Mouse (Mus musculus) spleen, adult 2 months (tissue): Measurements from ENCODE around the gene Lrrc8e. TPM values are rescaled to one million over a fixed set of nuclear protein-coding genes. Genes with fewer than 3 reads are reported as not detected.

ENCODE experiments used
- DNase-seq, 2 experiments: peaks; one replicate each; pipeline versions ENCODE4 v3.0.0 to v3.0.0-alpha.2; 2012 to 2021; ENCODE audit warnings: low spot score in 2 of 2, low read depth in 1 of 2
- H3K27ac ChIP-seq: fragments of 200-500 bp; 2 replicates; pipeline ENCODE4 v1.5.1; 2012; ENCODE audit warnings: low read length, inconsistent platforms; ENCODE audit not compliant: insufficient read depth
- H3K27me3 ChIP-seq: fragments of 200-500 bp; 2 replicates; pipeline ENCODE4 v1.6.1; 2012; ENCODE audit warnings: mild to moderate bottlenecking, moderate library complexity, low read length, inconsistent platforms; ENCODE audit not compliant: control insufficient read depth, insufficient read depth
- H3K36me3 ChIP-seq: fragments of 200-500 bp; 2 replicates; pipeline ENCODE4 v1.6.1; 2012; ENCODE audit warnings: mild to moderate bottlenecking, low read length, inconsistent platforms; ENCODE audit not compliant: control insufficient read depth, insufficient read depth
- H3K4me1 ChIP-seq: fragments of 200-500 bp; 2 replicates; pipeline ENCODE4 v1.6.1; 2011; ENCODE audit warnings: inconsistent platforms; ENCODE audit not compliant: control insufficient read depth, insufficient read depth, insufficient read length
- H3K4me3 ChIP-seq: fragments of 200-500 bp; 2 replicates; pipeline ENCODE4 v1.5.1; 2011; ENCODE audit warnings: mild to moderate bottlenecking, inconsistent platforms; ENCODE audit not compliant: insufficient read depth, insufficient read length; ENCODE audit errors: extremely low read depth
- CTCF ChIP-seq: fragments of 200-500 bp; IDR thresholded peaks from 2 replicates; pipeline ENCODE4 v1.5.1; 2011; ENCODE audit warnings: mild to moderate bottlenecking, inconsistent platforms; ENCODE audit not compliant: insufficient read depth, insufficient read length, insufficient replicate concordance; ENCODE audit errors: extremely low read depth
- POLR2A ChIP-seq: fragments of 200-500 bp; IDR thresholded peaks from 2 replicates; pipeline ENCODE4 v1.6.1; 2011; ENCODE audit warnings: low read depth, low read length, inconsistent platforms
- WGBS: fragments of 180-500 bp; shearing (Covaris S2); methylation state at CpG from one replicate; pipeline ENCODE4 v1.1.7; 2018; 5-methylcytosine and 5-hydroxymethylcytosine counted together
- polyA plus RNA-seq: library from polyadenylated mRNA; depleted of rRNA; stranded (reverse); fragments of >200 nt; gene quantifications from 2 replicates; pipeline ENCODE4 v1.2.3, GENCODE M21; 2012

Gene Lrrc8e
- polyA plus RNA-seq, 1 experiment: 0.06 TPM

DNA sequence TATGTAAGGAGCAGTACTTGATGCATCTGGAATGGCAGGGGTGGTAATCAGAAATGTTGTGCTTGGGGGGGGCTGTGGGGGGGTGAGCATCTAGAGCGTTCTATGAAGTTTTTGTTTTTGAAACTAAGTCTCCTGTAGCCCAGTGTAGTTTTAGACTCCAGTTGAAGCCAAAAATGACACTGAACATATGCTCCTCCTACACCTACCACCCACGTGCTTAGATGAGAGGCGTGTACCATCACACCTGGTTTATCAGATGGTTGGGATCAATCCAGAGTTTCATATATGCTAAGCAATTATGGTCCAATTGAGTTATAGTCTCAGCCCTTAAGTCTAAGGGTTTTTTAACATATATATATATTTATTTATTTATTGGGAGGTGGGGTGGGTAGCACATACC, 7.0 kb upstream of the Lrrc8e start:
- TF ChIP-seq POLR2A (no peak), CTCF (no peak)
- H3K27ac ChIP-seq: no peak overlapping the region
- no peak for DNase-seq
- H3K36me3 ChIP-seq: no peaks in the 10 kb centered on the region
- 89% methylated on average over 3 of the region's 3 CpGs for WGBS
- H3K4me1 ChIP-seq: peaks cover 6% of the 10 kb centered on the region
- H3K27me3 ChIP-seq: peaks cover 13% of the 10 kb centered on the region
- no peak overlapping the region for H3K4me3 ChIP-seq

DNA sequence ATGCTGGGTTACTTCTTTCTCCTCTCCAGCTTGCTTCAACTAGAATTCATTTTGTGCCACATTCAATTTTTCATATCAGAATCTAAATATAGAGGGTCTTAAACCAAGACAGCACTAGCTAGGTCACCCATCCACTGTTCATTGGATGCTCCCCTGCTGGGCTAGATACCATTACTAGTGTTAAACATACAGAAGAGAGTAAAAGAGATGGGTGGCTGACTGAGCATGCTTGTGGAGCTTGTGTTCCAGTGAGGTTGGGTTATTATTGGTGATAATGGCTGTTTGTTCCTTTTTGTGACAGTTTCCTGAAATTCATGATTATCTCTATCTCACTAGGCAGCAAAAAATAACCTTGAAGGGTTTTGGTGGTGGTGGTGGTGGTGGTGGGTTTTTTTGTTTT, 4.6 kb upstream of the Lrrc8e start:
- Histone ChIP-seq H3K36me3 (no peaks in the 10 kb centered on the region), H3K27me3 (peaks cover 7% of the 10 kb centered on the region), H3K4me1 (peaks cover 1% of the 10 kb centered on the region), H3K27ac (no peak overlapping the region), H3K4me3 (no peak overlapping the region)
- DNase-seq: no peak
- TF ChIP-seq POLR2A: no peak
- no peak for TF ChIP-seq CTCF

DNA sequence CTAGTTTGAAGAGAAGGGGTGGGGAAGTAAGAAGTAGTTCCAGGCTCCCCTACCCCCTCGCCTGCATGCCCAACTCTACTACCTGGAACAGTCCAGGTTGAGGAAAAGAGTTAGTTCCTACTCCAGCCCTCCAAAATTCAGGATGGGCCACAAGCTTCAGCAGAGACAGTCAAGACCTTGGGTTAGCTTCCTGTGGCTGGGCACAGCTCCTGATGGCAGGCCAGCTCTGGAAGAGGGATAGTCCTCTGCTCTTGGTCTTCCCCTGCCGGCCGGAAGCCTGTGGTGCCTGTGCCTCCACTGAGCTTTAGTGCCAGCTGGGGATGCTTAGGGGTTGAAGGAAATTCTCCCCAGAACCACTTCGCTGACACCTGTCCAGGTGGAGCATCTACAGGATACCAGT, 304 bp upstream of the Lrrc8e start:
- H3K4me1 ChIP-seq: no peaks in the 10 kb centered on the region
- no peaks in the 10 kb centered on the region for H3K36me3 ChIP-seq
- H3K4me3 ChIP-seq: no peak overlapping the region
- WGBS: 51% methylated on average over 4 of the region's 4 CpGs
- H3K27ac ChIP-seq: no peak overlapping the region
- no peak for DNase-seq
- no peak for TF ChIP-seq CTCF
- peaks cover 3% of the 10 kb centered on the region; the same call in 1 of the 2 replicates for H3K27me3 ChIP-seq

DNA sequence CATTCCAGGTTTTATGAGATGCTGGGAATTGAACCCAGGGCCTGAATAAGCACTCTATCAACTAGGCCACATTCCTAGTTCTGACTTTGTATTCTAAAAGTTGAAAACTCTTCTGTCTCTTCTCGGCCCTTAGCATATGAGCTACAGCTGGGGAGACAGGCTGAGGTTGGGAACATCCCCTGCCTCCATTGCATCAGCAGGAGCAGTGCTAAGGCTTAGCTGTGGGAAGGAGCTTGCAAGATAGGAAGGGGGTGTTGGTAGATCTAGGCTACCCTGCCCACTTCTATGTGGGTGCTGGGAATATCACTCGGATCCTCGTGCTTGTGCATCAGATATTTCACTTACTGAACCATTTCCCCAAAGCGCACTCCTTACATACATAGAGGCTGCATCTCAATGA, 1.3 kb downstream of the Lrrc8e start:
- Histone ChIP-seq H3K4me3 (no peak overlapping the region), H3K27me3 (peaks cover 3% of the 10 kb centered on the region; the same call in 1 of the 2 replicates), H3K36me3 (no peaks in the 10 kb centered on the region), H3K4me1 (no peaks in the 10 kb centered on the region), H3K27ac (no peak overlapping the region)
- no peak for DNase-seq
- no peak for TF ChIP-seq CTCF
- TF ChIP-seq POLR2A: no peak
- 88% methylated on average over 4 of the region's 4 CpGs for WGBS

DNA sequence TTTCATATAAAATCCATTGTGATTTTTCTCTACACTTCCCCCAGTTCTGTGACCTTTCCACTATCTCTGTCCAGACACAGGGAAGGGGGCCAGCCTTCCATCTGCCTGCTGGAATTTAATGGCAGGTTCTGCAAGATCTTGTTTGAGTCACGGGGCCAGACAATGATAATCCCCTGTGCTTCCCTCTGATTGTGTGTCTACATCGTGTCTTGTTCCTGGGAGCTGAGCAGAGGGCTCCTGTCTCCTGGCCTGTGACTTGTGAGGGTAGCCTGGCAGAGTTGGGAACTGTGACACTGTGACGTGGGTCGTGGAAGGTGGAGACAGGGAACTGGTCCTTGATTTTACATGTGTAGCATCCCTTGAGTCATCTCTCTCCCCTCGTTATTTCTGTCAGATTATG, 3.2 kb downstream of the Lrrc8e start:
- Histone ChIP-seq H3K27me3 (peaks cover 3% of the 10 kb centered on the region; the same call in 1 of the 2 replicates), H3K27ac (no peak overlapping the region), H3K36me3 (no peaks in the 10 kb centered on the region), H3K4me1 (no peaks in the 10 kb centered on the region), H3K4me3 (no peak overlapping the region)
- WGBS: 82% methylated on average over 5 of the region's 5 CpGs
- DNase-seq: no peak
- TF ChIP-seq POLR2A (no peak), CTCF (no peak)

DNA sequence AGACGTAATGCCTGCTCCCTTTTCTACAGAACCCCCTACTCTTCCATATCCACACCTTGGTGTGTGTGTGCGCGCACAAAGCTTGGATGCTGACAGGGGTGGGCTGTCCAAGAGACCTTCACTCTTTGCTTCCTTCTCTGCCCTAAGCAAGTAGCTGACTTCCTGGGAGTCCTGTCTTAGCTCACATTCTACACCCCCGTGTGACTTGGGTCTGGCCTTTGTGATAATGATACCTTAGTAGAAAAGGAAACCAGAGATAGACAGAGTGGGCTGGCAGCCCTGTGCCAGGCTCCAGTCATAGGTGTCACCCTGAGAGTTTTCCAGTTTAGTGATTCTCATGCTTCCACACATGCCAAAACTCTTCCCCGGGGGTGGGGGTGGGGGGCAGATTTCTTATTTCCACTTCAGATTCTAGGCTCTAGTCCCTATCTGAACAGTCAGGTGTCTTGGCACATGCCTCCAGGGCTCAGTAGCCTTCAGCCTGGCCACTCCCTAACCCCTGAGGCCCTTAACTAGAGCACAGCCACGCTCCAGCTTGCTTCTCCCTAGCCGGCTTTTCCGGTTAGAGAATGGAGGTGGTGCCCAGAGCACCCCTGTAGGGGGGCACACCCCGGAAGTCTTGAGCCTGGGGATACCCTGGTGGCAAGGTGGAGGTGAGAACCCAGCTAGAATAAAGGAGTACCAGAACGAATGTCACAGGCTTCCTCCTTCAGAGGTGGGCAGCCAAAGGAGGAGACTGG, 4.2 kb downstream of the Lrrc8e start:
- no peak for DNase-seq
- TF ChIP-seq POLR2A (no peak), CTCF (no peak)
- no peak overlapping the region for H3K27ac ChIP-seq
- WGBS: 72% methylated on average over 10 of the region's 10 CpGs
- no peaks in the 10 kb centered on the region for H3K36me3 ChIP-seq
- H3K4me1 ChIP-seq: no peaks in the 10 kb centered on the region
- H3K4me3 ChIP-seq: no peak overlapping the region
- peaks cover 3% of the 10 kb centered on the region; the same call in 1 of the 2 replicates for H3K27me3 ChIP-seq

DNA sequence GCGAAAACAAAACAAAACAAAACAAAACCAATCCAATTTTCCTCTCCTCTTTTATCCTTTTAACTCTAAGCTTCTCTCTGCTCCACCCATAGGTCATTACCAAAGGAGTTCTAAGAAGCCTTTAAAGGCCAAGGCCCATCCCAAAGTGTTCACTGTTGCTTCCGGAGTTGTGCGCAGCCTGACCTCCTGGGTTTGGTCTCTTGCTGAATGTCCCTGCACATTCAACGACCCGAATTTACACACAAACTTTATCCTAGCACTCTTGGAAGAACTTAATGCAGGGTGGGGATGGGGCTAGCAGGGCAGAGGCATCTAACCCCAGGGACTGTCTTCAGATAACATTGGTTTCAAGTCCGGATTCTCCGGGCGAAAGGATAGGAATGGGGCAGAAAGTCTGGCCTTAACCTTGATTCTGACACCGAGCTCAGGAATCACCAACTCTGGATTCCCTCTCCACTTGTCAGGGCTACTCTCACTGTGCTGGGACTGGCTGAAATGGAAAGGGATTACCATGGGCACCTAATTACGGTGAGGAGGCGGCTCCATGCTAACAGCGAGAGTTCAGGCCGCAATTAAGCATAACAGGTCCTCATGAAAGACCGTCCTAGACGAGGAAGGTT, 11.3 kb downstream of the Lrrc8e start:
- TF ChIP-seq CTCF: no peak
- TF ChIP-seq POLR2A: no peak
- Histone ChIP-seq H3K27ac (peak overlapping the region; percentile 85), H3K27me3 (no peaks in the 10 kb centered on the region), H3K36me3 (0 out of 2 replicates have a peak, but pooled peaks cover 2% of the 10 kb centered on the region), H3K4me3 (peak overlapping the region; percentile 77), H3K4me1 (peaks cover 6% of the 10 kb centered on the region; the same call in 1 of the 2 replicates)
- 21% methylated on average over 15 of the region's 15 CpGs for WGBS
- DNase-seq: no peak
